Mouse (Mus musculus): ENCODE data around the gene Efna2.

Efna2 gene

GRCm38 (mm10) chr10:80167460-80168037, 11.7 kb upstream of the Efna2 start:
- DNase-seq (ENCODE audit: low read depth, low spot score): peak; percentile 99

- DNase-seq (ENCODE audit: low read depth, low spot score): peak; percentile 96
Measured at GRCm38 (mm10) chr10:80168038-80168661, 11.1 kb upstream of the Efna2 start.

- DNase-seq (ENCODE audit: low read depth, low spot score): no peak
Measured at GRCm38 (mm10) chr10:80169070-80169469, 10.2 kb upstream of the Efna2 start.

GRCm38 (mm10) chr10:80169651-80170050, 9.6 kb upstream of the Efna2 start:
- no peak for DNase-seq (ENCODE audit: low read depth, low spot score)

- no peak for DNase-seq (ENCODE audit: low read depth, low spot score)
Measured at GRCm38 (mm10) chr10:80170052-80170451, 9.2 kb upstream of the Efna2 start.

- no peak for DNase-seq (ENCODE audit: low read depth, low spot score)
Measured at GRCm38 (mm10) chr10:80170601-80171021, 8.7 kb upstream of the Efna2 start.

GRCm38 (mm10) chr10:80171252-80171651, 8.0 kb upstream of the Efna2 start:
- DNase-seq (ENCODE audit: low read depth, low spot score): no peak

GRCm38 (mm10) chr10:80171760-80172526, 7.3 kb upstream of the Efna2 start:
- DNase-seq (ENCODE audit: low read depth, low spot score): no peak

- peak; percentile 91 for DNase-seq (ENCODE audit: low read depth, low spot score)
Measured at GRCm38 (mm10) chr10:80172527-80173292, 6.6 kb upstream of the Efna2 start, which contains the start of gene 1600002K03Rik. 1600002K03Rik (plus strand) TSS chr10:80172944.

- no peak for DNase-seq (ENCODE audit: low read depth, low spot score)
Measured at GRCm38 (mm10) chr10:80173358-80173757, 5.9 kb upstream of the Efna2 start.

- DNase-seq (ENCODE audit: low read depth, low spot score): no peak
Measured at GRCm38 (mm10) chr10:80173955-80174640, 5.2 kb upstream of the Efna2 start.

- DNase-seq (ENCODE audit: low read depth, low spot score): peak; percentile 67
Measured at GRCm38 (mm10) chr10:80174705-80175104, 4.6 kb upstream of the Efna2 start.

GRCm38 (mm10) chr10:80175536-80176269, 3.6 kb upstream of the Efna2 start:
- DNase-seq (ENCODE audit: low read depth, low spot score): peak; percentile 74

GRCm38 (mm10) chr10:80176270-80176834, 2.9 kb upstream of the Efna2 start:
- DNase-seq (ENCODE audit: low read depth, low spot score): no peak

- DNase-seq (ENCODE audit: low read depth, low spot score): no peak
Measured at GRCm38 (mm10) chr10:80177441-80178279, 1.6 kb upstream of the Efna2 start.

- no peak for DNase-seq (ENCODE audit: low read depth, low spot score)
Measured at GRCm38 (mm10) chr10:80180288-80180687, 1.0 kb downstream of the Efna2 start.

- DNase-seq (ENCODE audit: low read depth, low spot score): no peak
Measured at GRCm38 (mm10) chr10:80180823-80181222, 1.5 kb downstream of the Efna2 start.

GRCm38 (mm10) chr10:80182547-80182946, 3.3 kb downstream of the Efna2 start:
- no peak for DNase-seq (ENCODE audit: low read depth, low spot score)

GRCm38 (mm10) chr10:80186649-80187048, 7.4 kb downstream of the Efna2 start:
- DNase-seq (ENCODE audit: low read depth, low spot score): no peak
